Mouse (Mus musculus) forebrain, postnatal 0 days (tissue): ENCODE measurements around the gene Cend1. TPM values are rescaled to one million over a fixed set of nuclear protein-coding genes. Genes with fewer than 3 reads are reported as not detected.

Experiments used
- ATAC-seq: fragments of 200-750 bp; cut with Nextera tagmentation; 2 replicates; pipeline ENCODE4 v1.8.0; 2017; ENCODE audit warnings: mild to moderate bottlenecking, moderate library complexity
- DNase-seq: peaks from one replicate; pipeline ENCODE4 v3.0.0-alpha.2; 2015
- H3K27ac ChIP-seq: fragments of 300-500 bp; sonication (generic); 2 replicates; pipeline ENCODE4 v1.5.1; 2014; ENCODE audit warnings: low read depth, mild to moderate bottlenecking, antibody characterized with exemption, low read length, moderate library complexity, mixed read lengths
- H3K27me3 ChIP-seq: fragments of 300-500 bp; sonication (generic); 2 replicates; pipeline ENCODE4 v1.6.1; 2014; ENCODE audit warnings: mild to moderate bottlenecking, low read length, mixed read lengths; ENCODE audit not compliant: insufficient read depth
- H3K36me3 ChIP-seq: fragments of 300-500 bp; sonication (generic); 2 replicates; pipeline ENCODE4 v1.6.1; 2014; ENCODE audit warnings: mild to moderate bottlenecking, moderate library complexity; ENCODE audit not compliant: insufficient read depth
- H3K4me1 ChIP-seq: fragments of 300-500 bp; sonication (generic); 2 replicates; pipeline ENCODE4 v1.6.1; 2014; ENCODE audit warnings: antibody characterized with exemption; ENCODE audit not compliant: insufficient read depth
- H3K4me2 ChIP-seq: fragments of 300-500 bp; sonication (generic); 2 replicates; pipeline ENCODE4 v1.6.1; 2014; ENCODE audit warnings: low read depth, mild to moderate bottlenecking, moderate library complexity
- H3K4me3 ChIP-seq: fragments of 300-500 bp; sonication (generic); 2 replicates; pipeline ENCODE4 v1.5.1; 2014; ENCODE audit warnings: low read depth, low read length, mixed read lengths
- H3K9ac ChIP-seq: fragments of 300-500 bp; sonication (generic); 2 replicates; pipeline ENCODE4 v1.6.1; 2014; ENCODE audit warnings: mild to moderate bottlenecking
- H3K9me3 ChIP-seq: fragments of 300-500 bp; sonication (generic); 2 replicates; pipeline ENCODE4 v1.6.1; 2016; ENCODE audit warnings: low read length
- CTCF ChIP-seq: sonication (generic); IDR thresholded peaks from 2 replicates; pipeline ENCODE4 v1.5.1; 2016; ENCODE audit warnings: antibody characterized with exemption, control low read depth, low read depth
- WGBS: fragments of 180-500 bp; shearing (Covaris S2); extraction: QIAGEN DNeasy Blood & Tissue Kit; methylation state at CpG from one replicate; pipeline ENCODE4 v1.1.7; 2014; 5-methylcytosine and 5-hydroxymethylcytosine counted together
- polyA plus RNA-seq: library from polyadenylated mRNA; unstranded; fragments of >200 nt; fragmentation: Nextera tagmentation; extraction: Ambion mirVana; gene quantifications from 2 replicates; pipeline ENCODE4 v1.2.1, GENCODE M21; 2015
- total RNA-seq: library from RNA; depleted of rRNA; stranded (reverse); fragments of >200 nt; gene quantifications from 2 replicates; pipeline ENCODE4 v1.2.3, GENCODE M21; 2014

Cend1 gene
- total and polyA plus RNA-seq, 2 experiments from 2014 or later: 83.3 to 125 TPM

DNA sequence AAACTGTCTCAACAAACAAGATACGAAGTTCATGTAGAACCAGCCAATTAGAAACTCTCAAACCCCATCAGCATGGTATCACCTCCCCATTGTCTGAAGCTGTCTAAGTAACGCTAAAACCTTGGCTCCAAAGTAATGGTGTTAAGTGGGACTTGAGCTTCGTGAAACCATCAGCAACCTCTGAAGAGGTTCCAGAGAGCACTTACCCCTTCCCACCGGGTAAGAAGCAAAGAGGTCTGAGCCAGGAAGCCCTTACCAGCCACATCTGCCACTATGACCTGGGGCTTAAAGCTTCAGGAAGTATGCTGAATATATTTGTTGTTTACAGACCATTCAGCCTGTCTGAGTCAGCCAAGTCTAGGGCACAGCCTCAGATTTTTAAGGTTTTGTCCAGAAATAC is 23.8 kb downstream of the Cend1 start:
- DNase-seq: no peak
- peaks cover 39% of the 10 kb centered on the region for H3K36me3 ChIP-seq

DNA sequence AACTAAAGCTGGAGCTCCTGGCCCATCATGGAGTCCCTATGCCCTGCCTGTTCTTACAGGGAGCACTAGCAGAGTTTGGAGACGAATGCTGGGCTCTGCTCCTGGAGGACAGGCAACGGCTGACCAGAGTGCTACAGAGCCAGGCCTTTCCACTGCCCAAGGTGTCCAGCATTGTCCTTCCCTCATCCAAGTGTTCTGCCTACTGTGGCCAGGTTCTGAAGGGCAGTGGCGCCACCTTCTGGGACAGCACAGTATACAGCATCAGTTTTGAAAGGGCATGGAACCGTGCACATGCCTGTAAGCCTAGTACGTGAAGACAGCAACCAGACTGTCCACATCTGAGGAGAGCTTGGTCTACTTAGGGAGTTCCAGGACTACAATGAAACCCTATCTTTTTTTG is 26.0 kb downstream of the Cend1 start:
- Histone ChIP-seq H3K27ac (no peak overlapping the region), H3K27me3 (no peaks in the 10 kb centered on the region), H3K9me3 (no peaks in the 10 kb centered on the region), H3K4me2 (no peak overlapping the region), H3K36me3 (peaks cover 48% of the 10 kb centered on the region), H3K4me1 (no peaks in the 10 kb centered on the region), H3K4me3 (no peak overlapping the region), H3K9ac (no peak overlapping the region)
- WGBS: 35% methylated on average over 5 of the region's 5 CpGs
- ATAC-seq (peak; percentile 75), DNase-seq (peak; percentile 43)
- peak; percentile 84 for TF ChIP-seq CTCF

More for the DNA sequence above, 23.8 kb downstream of the Cend1 start:
- ATAC-seq: no peak
- no peak for TF ChIP-seq CTCF
- no peak overlapping the region for H3K4me2 ChIP-seq
- no peaks in the 10 kb centered on the region for H3K27me3 ChIP-seq
- no peaks in the 10 kb centered on the region for H3K9me3 ChIP-seq
- 72% methylated on average over 4 of the region's 4 CpGs for WGBS
- no peak overlapping the region for H3K27ac ChIP-seq
- no peak overlapping the region for H3K9ac ChIP-seq
- no peak overlapping the region for H3K4me3 ChIP-seq
- H3K4me1 ChIP-seq: 0 out of 2 replicates have a peak, but pooled peaks cover 3% of the 10 kb centered on the region

DNA sequence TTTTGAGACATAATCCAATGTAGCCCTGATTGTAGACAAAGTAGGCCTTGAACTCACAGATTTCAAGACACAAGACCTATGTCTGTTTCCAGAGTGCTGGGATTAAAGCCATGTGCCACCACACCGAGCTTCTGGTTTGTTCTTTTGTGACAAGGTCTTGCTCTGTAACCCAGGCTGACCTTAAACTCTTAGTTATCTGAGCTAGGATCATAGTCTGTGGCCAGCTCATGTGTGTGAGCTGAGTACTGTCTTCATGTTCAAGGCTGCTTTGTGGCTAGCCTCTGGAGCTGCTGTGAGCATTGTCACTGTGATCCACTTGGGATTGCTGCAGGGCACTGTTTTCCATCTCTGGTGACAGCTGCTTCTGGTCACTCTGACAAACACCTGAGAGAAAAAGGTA is 33.9 kb downstream of the Cend1 start:
- DNase-seq (no peak), ATAC-seq (no peak)
- TF ChIP-seq CTCF: no peak
- no peaks in the 10 kb centered on the region for H3K9me3 ChIP-seq
- H3K27me3 ChIP-seq: no peaks in the 10 kb centered on the region
- WGBS: 85% methylated on average over 1 of the region's 1 CpGs
- H3K27ac ChIP-seq: no peak overlapping the region
- H3K36me3 ChIP-seq: peaks cover 39% of the 10 kb centered on the region
- H3K9ac ChIP-seq: no peak overlapping the region
- H3K4me2 ChIP-seq: no peak overlapping the region
- H3K4me1 ChIP-seq: peaks cover 7% of the 10 kb centered on the region
- no peak overlapping the region for H3K4me3 ChIP-seq

DNA sequence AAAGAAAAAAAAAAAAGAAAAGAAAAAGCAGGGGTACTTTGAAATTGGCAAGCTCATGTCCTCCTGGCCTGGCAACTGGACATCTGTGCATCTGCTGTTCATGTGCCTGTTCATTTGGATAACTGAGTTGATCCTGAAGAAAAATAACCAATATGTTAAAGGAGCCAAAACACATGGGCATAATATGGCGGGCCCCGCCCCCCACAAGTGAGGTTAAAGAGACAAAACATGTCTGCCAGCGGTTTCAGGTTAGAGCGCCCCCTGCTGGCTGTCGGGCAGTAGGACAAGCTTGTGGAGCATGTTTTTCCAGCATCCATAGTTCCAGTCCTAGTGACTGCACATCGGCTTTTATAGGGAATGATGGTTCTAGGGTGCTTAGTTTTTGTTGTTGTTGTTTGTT is 34.5 kb downstream of the Cend1 start:
- H3K4me2 ChIP-seq: no peak overlapping the region
- WGBS: 26% methylated on average over 6 of the region's 6 CpGs
- no peak overlapping the region for H3K9ac ChIP-seq
- TF ChIP-seq CTCF: peak; percentile 85
- H3K9me3 ChIP-seq: no peaks in the 10 kb centered on the region
- DNase-seq: peak; percentile 73
- H3K36me3 ChIP-seq: peaks cover 34% of the 10 kb centered on the region
- H3K4me1 ChIP-seq: peaks cover 7% of the 10 kb centered on the region
- no peak overlapping the region for H3K27ac ChIP-seq
- ATAC-seq: no peak
- no peaks in the 10 kb centered on the region for H3K27me3 ChIP-seq
- H3K4me3 ChIP-seq: no peak overlapping the region

GRCm38 (mm10) chr7:141394158-141394557 is 35.1 kb downstream of the Cend1 start:
- TF ChIP-seq CTCF: no peak
- Histone ChIP-seq H3K9me3 (no peaks in the 10 kb centered on the region), H3K27me3 (no peaks in the 10 kb centered on the region; the same call in 1 of the 2 replicates), H3K27ac (no peak overlapping the region), H3K4me2 (no peak overlapping the region), H3K4me1 (peaks cover 7% of the 10 kb centered on the region), H3K4me3 (no peak overlapping the region), H3K36me3 (peaks cover 27% of the 10 kb centered on the region), H3K9ac (no peak overlapping the region)
- DNase-seq (no peak), ATAC-seq (no peak)
- WGBS: 91% methylated on average over 7 of the region's 7 CpGs

DNA sequence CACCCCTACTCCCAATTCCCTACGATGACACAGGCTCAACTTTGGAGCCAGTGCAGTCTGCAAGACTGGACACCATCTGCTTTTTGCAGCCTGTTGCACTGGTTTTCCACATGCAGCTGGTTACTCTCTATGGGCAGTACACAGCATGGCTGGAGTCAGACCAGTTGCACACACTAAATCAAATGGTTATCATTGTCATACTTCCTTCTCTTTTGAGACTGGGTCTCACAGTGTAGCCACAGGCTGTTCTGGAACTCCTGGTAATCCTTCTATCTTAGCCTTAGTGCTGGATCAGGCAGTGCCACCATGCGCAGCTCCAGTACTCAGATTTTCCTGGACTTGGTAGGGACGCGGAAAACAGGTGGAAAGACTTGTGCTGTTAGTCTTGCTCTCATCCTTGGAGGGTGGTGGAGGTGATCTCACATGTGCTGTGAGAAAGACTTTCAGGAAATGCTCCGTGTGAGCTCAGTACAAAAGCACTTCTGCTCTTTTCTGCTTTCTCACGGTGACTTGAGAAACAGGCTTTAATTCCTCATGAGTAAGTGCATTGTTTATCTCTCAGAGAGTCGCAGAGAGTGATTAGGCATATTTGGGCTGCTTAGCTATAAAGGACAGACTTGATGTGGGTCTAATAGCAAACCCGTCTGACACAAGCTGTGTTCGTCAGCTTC is 36.6 kb downstream of the Cend1 start:
- ATAC-seq (no peak; the same call in 1 of the 2 replicates), DNase-seq (no peak)
- peak overlapping the region; percentile 96 for H3K4me2 ChIP-seq

More for the DNA sequence above, 36.6 kb downstream of the Cend1 start:
- no peaks in the 10 kb centered on the region for H3K9me3 ChIP-seq
- H3K27me3 ChIP-seq: no peaks in the 10 kb centered on the region; the same call in 1 of the 2 replicates
- H3K36me3 ChIP-seq: peaks cover 15% of the 10 kb centered on the region
- H3K9ac ChIP-seq: peak overlapping the region; percentile 58
- H3K4me1 ChIP-seq: peaks cover 7% of the 10 kb centered on the region
- H3K4me3 ChIP-seq: peak overlapping the region; percentile 60
- H3K27ac ChIP-seq: no peak overlapping the region
- no peak for TF ChIP-seq CTCF
- 11% methylated on average over 9 of the region's 9 CpGs for WGBS
